Mouse (Mus musculus): ENCODE data around the gene Tubgcp6. TPM values are rescaled to one million over a fixed set of nuclear protein-coding genes. Genes with fewer than 3 reads are reported as not detected.

Gene Tubgcp6
- polyA plus RNA-seq, 1 experiment from 2014 or later, result 15.8 TPM

DNA sequence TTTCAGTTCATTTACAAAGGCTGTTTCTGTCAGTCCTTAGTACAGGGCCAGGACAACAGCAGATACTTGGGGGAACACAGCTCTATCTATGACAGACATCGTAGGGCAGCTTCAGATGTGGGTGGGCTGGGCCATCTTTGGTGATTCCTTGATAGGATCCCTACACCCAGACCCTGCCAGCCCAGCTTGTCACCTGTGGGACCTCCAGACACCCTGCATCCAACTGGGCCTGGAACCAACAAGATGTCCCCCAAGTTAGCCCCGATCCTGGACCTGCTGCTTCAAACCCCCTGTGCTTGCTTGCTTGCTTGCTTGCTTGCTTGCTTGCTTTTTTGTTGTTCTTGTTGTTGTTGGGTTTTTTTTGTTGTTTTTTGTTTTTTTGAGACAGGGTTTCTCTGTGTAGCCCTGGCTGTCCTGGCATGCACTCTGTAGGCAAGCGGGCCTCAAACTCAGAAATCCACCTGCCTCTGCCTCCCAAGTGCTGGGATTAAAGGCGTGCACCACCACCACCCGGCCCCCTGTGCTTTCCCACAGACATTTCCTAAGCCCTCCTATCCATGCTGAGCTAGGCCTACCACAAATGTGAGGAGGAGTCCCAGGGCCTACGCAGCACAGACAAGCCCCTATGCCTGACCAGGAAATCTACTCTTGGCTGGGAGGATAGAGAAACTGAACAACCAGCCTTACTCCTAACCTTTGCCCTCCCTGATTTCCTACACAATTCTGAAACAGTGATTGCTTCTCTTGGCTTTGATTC lies 61.0 kb downstream of the Tubgcp6 start:
- H3K4me1 ChIP-seq (replicated peaks), result peaks cover 13% of the 10 kb centered on the region
- peaks cover 76% of the 10 kb centered on the region for H3K27me3 ChIP-seq (replicated peaks)
- H3K9ac ChIP-seq, result no peak overlapping the region
- ATAC-seq (ENCODE audit: insufficient number of reproducible peaks, low FRiP score), result no peak
- no peak overlapping the region for H3K4me3 ChIP-seq
- H3K9me3 ChIP-seq (replicated peaks), result no peaks in the 10 kb centered on the region
- 83% methylated on average over 6 of the region's 6 CpGs for WGBS
- no peaks in the 10 kb centered on the region for H3K36me3 ChIP-seq
- no peak overlapping the region for H3K4me2 ChIP-seq
- no peak overlapping the region for H3K27ac ChIP-seq (ENCODE audit: poor library complexity, severe bottlenecking)

DNA sequence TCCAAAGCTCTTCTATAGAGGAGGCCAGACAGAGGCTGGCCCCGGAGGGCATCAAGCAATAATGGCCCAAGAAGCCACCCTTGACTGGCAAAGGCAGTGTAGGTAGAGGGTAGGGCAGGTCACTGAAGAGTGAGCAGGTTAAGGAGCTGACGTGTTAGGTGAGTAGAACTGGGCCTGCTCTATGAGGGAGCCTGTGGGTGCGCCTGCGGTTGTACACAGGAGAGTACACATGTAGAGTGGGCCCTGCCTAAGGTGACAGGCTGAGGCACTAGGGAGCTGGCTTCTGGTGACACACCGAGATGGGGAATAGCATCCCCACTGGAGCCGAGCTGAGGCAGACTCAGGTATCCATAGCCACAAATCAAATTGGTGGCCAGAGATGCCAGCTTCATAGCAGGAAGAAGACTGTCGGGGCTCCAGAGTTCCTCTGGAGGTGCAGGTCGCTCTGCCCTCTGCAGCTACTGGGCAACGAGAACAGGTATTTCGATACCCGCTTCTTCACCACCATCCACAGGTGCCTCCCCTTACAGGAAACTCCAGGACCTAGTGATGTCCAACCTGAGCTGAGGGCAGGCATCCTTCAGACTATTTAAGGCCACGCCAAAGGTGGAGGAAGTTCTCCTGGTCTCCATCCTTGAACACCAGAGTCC lies 62.0 kb downstream of the Tubgcp6 start:
- Histone ChIP-seq H3K9ac (no peak overlapping the region), H3K36me3 (no peaks in the 10 kb centered on the region), H3K27me3 (replicated peaks) (peaks cover 66% of the 10 kb centered on the region), H3K9me3 (replicated peaks) (no peaks in the 10 kb centered on the region), H3K4me2 (peak overlapping the region; percentile 94), H3K27ac (ENCODE audit: poor library complexity, severe bottlenecking) (no peak overlapping the region), H3K4me3 (peak overlapping the region; percentile 82; the same call in 1 of the 2 replicates), H3K4me1 (replicated peaks) (peaks cover 13% of the 10 kb centered on the region)
- no peak for ATAC-seq (ENCODE audit: insufficient number of reproducible peaks, low FRiP score)
- WGBS, result 79% methylated on average over 12 of the region's 12 CpGs

DNA sequence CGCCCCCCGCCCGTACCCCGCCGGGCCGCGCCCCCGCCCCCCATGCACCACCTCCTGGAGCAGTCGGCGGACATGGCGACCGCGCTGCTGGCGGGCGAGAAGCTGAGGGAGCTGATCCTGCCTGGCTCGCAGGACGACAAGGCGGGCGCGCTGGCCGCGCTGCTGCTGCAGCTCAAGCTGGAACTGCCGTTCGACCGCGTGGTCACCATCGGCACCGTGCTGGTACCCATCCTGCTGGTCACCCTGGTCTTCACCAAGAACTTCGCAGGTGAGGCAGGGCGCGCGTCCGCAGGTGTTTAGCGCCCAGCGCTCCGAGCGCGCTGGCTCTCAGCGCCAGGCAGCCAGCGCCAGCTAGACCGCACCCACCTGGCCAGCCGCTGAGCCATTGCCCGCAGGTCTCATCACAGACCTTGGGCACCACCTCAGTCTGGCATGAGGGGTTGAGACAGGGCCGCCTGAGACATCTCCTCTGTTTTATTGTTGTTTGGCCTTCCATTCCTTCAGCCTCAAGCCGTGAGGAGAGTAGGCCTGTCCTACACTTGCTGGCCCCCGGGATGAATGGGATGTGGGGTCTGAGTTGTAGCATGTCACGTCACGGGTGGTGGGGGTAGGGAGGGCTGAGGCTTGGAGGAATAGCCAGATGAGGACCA lies 62.8 kb downstream of the Tubgcp6 start:
- Histone ChIP-seq H3K9me3 (replicated peaks) (no peaks in the 10 kb centered on the region), H3K9ac (peak overlapping the region; percentile 83), H3K4me2 (peak overlapping the region; percentile 94), H3K27me3 (replicated peaks) (peaks cover 69% of the 10 kb centered on the region), H3K36me3 (peaks cover 6% of the 10 kb centered on the region), H3K27ac (ENCODE audit: poor library complexity, severe bottlenecking) (no peak overlapping the region), H3K4me3 (peak overlapping the region; percentile 82), H3K4me1 (replicated peaks) (peaks cover 13% of the 10 kb centered on the region)
- 3% methylated on average over 40 of the region's 48 CpGs for WGBS
- ATAC-seq (ENCODE audit: insufficient number of reproducible peaks, low FRiP score), result peak; percentile 26; the same call in 1 of the 2 replicates

DNA sequence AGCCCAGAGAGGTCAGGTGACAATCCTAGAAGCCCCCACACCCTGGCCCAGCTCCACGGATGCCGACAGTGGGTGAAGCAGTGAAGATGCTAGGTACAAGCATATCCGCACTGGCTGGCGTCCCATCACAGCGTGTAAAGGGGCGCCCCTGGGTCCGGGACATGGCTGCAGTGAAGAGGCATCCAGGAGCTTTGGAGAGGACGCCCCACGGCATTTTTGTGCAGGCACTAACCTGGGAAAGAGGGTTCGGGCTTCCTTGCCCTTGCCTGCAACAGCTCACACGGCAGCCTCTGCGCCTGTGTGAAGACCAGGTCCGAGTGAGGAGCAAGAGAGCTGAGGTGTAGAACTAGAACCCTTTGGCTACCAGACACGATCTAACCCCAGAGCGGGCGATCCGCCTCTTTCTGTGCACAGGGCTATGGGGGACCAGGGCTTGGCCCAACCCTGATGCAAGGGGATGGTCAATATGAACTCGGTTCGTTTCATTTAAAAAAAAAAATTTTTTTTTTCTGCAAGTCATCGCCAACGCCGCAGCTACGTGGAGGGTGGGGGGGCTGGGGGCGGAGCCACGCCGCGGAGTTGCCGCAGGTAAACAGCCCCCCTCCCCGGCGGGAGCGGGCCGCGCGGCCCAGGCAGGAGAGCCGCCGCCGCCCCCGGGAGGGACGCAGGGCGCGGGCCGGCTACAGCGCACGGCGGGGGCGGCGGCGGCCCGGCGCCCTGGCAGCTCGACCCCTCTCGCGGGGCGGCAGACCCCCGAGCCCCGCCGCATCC lies 63.6 kb downstream of the Tubgcp6 start, which contains the start of gene Panx2:
Panx2 (plus strand) TSS at position 574 of the 771 bp plus-strand sequence.
- no peaks in the 10 kb centered on the region for H3K9me3 ChIP-seq (replicated peaks)
- no peak within 1 kb of the TSS for H3K27ac ChIP-seq (ENCODE audit: poor library complexity, severe bottlenecking)
- peak within 1 kb of the TSS; percentile 94 for H3K4me2 ChIP-seq
- H3K9ac ChIP-seq, result peak within 1 kb of the TSS; percentile 83
- H3K4me3 ChIP-seq, result peak within 1 kb of the TSS; percentile 82
- WGBS, result 3% methylated on average over 28 of the region's 57 CpGs
- peaks cover 63% of the 10 kb centered on the region for H3K27me3 ChIP-seq (replicated peaks)
- peaks cover 14% of the 10 kb centered on the region for H3K36me3 ChIP-seq
- peaks cover 13% of the 10 kb centered on the region for H3K4me1 ChIP-seq (replicated peaks)
- peak; percentile 37; the same call in 1 of the 2 replicates for ATAC-seq (ENCODE audit: insufficient number of reproducible peaks, low FRiP score)

DNA sequence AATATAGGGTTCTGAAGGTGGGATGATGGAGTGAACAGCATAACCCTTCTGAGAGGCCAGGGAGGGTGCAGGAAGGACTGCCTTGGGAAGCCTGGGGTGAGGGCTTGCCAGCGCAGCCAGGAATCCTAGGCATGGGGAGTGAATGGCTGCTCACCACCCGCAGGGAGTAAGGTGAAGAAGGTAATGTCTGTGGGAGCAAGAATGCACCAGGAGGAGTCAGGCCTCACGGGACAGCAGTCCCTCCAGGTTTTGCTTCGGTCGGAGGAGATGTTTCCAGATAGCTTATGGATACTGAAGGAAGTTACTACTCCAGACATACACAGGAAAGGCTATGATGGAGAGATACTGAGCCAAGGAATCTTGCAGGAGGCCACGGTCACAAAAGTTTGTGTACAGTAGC lies 64.2 kb downstream of the Tubgcp6 start:
- Histone ChIP-seq H3K36me3 (peaks cover 16% of the 10 kb centered on the region), H3K4me1 (replicated peaks) (peaks cover 13% of the 10 kb centered on the region), H3K9me3 (replicated peaks) (no peaks in the 10 kb centered on the region), H3K9ac (peak overlapping the region; percentile 83; the same call in 1 of the 2 replicates), H3K27ac (ENCODE audit: poor library complexity, severe bottlenecking) (no peak overlapping the region), H3K4me2 (peak overlapping the region; percentile 94), H3K27me3 (replicated peaks) (peaks cover 57% of the 10 kb centered on the region), H3K4me3 (peak overlapping the region; percentile 82)
- no peak for ATAC-seq (ENCODE audit: insufficient number of reproducible peaks, low FRiP score)
- WGBS, result 23% methylated on average over 6 of the region's 6 CpGs

DNA sequence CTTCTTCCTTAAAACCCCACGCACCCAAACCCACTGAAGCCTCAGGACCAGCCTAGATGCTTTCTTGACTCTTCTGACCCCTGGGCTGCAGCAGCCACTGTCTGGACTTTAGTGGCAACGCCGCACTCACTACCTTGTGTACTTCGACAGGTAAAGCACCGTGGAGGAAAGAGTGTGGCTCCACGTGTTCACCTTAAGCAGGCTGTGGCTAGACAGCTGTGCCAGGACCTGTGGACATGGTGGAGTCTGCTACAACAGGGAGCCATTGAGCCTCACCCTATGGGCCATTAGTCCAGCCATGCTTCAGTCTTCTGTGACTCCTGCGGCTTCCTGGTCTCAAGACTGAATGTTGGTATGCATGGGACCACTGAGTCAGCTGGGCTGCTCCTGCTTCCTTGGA lies 68.2 kb downstream of the Tubgcp6 start:
- no peak for ATAC-seq (ENCODE audit: insufficient number of reproducible peaks, low FRiP score)
- Histone ChIP-seq H3K4me2 (no peak overlapping the region), H3K9ac (no peak overlapping the region), H3K9me3 (replicated peaks) (no peaks in the 10 kb centered on the region), H3K36me3 (peaks cover 31% of the 10 kb centered on the region), H3K27me3 (replicated peaks) (peaks cover 24% of the 10 kb centered on the region), H3K4me3 (no peak overlapping the region), H3K27ac (ENCODE audit: poor library complexity, severe bottlenecking) (no peak overlapping the region), H3K4me1 (replicated peaks) (peaks cover 8% of the 10 kb centered on the region)
- WGBS, result 87% methylated on average over 7 of the region's 7 CpGs

Small RNA genes lying within 50 kb of the gene (microRNA-seq; reads per million reads assigned to microRNA genes)
- gene Mir7118, result not detected

Other genes with a start within 250 kb of the Tubgcp6 start
- not detected in 2 replicates for gene Ttll8, start 168.7 kb downstream of the Tubgcp6 start, polyA plus RNA-seq (2016; fragmentation: Nextera tagmentation; extraction: Ambion mirVana)
- gene Mlc1, start 144.1 kb downstream of the Tubgcp6 start, polyA plus RNA-seq (2016; fragmentation: Nextera tagmentation; extraction: Ambion mirVana), result 0.06 TPM in 1 of 2 replicates, not detected in the other
- gene Mov10l1, start 140.2 kb downstream of the Tubgcp6 start, polyA plus RNA-seq (2016; fragmentation: Nextera tagmentation; extraction: Ambion mirVana), result 56.9 and 60.3 TPM in 2 replicates
- 1.8 and 2.4 TPM in 2 replicates for gene Panx2, start 63.4 kb downstream of the Tubgcp6 start, polyA plus RNA-seq (2016; fragmentation: Nextera tagmentation; extraction: Ambion mirVana)
- gene Trabd, start 48.0 kb downstream of the Tubgcp6 start, polyA plus RNA-seq (2016; fragmentation: Nextera tagmentation; extraction: Ambion mirVana), result 51.7 and 53.5 TPM in 2 replicates
- 12.4 and 12.6 TPM in 2 replicates for gene Selenoo, start 34.0 kb downstream of the Tubgcp6 start, polyA plus RNA-seq (2016; fragmentation: Nextera tagmentation; extraction: Ambion mirVana)
- 12.7 and 13.4 TPM in 2 replicates for gene Hdac10, start 5.6 kb upstream of the Tubgcp6 start, polyA plus RNA-seq (2016; fragmentation: Nextera tagmentation; extraction: Ambion mirVana)
- gene Mapk12, start 17.6 kb upstream of the Tubgcp6 start, polyA plus RNA-seq (2016; fragmentation: Nextera tagmentation; extraction: Ambion mirVana), result 19.9 and 20.1 TPM in 2 replicates
- 3.7 and 4.6 TPM in 2 replicates for gene Mapk11, start 26.5 kb upstream of the Tubgcp6 start, polyA plus RNA-seq (2016; fragmentation: Nextera tagmentation; extraction: Ambion mirVana)
- 124 and 130 TPM in 2 replicates for gene Plxnb2, start 57.7 kb upstream of the Tubgcp6 start, polyA plus RNA-seq (2016; fragmentation: Nextera tagmentation; extraction: Ambion mirVana)
- gene Dennd6b, start 73.4 kb upstream of the Tubgcp6 start, polyA plus RNA-seq (2016; fragmentation: Nextera tagmentation; extraction: Ambion mirVana), result 19.9 and 20.2 TPM in 2 replicates
- gene Ppp6r2, start 88.4 kb upstream of the Tubgcp6 start, polyA plus RNA-seq (2016; fragmentation: Nextera tagmentation; extraction: Ambion mirVana), result 21.0 and 25.9 TPM in 2 replicates
- gene Sbf1, start 192.2 kb upstream of the Tubgcp6 start, polyA plus RNA-seq (2016; fragmentation: Nextera tagmentation; extraction: Ambion mirVana), result 45.0 and 46.3 TPM in 2 replicates
- gene Adm2, start 199.6 kb upstream of the Tubgcp6 start, polyA plus RNA-seq (2016; fragmentation: Nextera tagmentation; extraction: Ambion mirVana), result 0.77 and 1.0 TPM in 2 replicates
- gene Miox, start 211.3 kb upstream of the Tubgcp6 start, polyA plus RNA-seq (2016; fragmentation: Nextera tagmentation; extraction: Ambion mirVana), result not detected in 2 replicates
- gene Lmf2, start 232.5 kb upstream of the Tubgcp6 start, polyA plus RNA-seq (2016; fragmentation: Nextera tagmentation; extraction: Ambion mirVana), result 46.9 and 49.4 TPM in 2 replicates
- 112 and 116 TPM in 2 replicates for gene Ncaph2, start 232.6 kb upstream of the Tubgcp6 start, polyA plus RNA-seq (2016; fragmentation: Nextera tagmentation; extraction: Ambion mirVana)

All from heart, embryonic 12.5 days (tissue).